8 mouse cellular contexts compared by ENCODE assay signal in genomic region chr12:105010213-105010790, GRCm38 (mm10). TPM values are rescaled to one million over a fixed set of nuclear protein-coding genes. Genes with fewer than 3 reads are reported as not detected.
DNase-seq lines count a peak whose midpoint lies in the region; ATAC-seq and TF ChIP-seq lines count a peak whose summit lies in the region.

No protein-coding gene starts in this region.

- H3K4me2 ChIP-seq in embryonic facial prominence, embryonic 13.5 days = peak overlapping the region; percentile 95
- peak overlapping the region; percentile 100 for H3K4me2 ChIP-seq in limb, embryonic 12.5 days
- peak overlapping the region; percentile 94 for H3K4me2 ChIP-seq in neural tube, embryonic 15.5 days

- peak overlapping the region; percentile 74 for H3K4me3 ChIP-seq in layer of hippocampus, adult 2 months
- peak overlapping the region; percentile 68 for H3K4me3 ChIP-seq in embryonic facial prominence, embryonic 13.5 days
- peak overlapping the region; percentile 68 for H3K4me3 ChIP-seq in limb, embryonic 12.5 days (replicated peaks)
- peak overlapping the region; percentile 51 for H3K4me3 ChIP-seq in neural tube, embryonic 15.5 days (replicated peaks)

- no peak for TF ChIP-seq CTCF in layer of hippocampus, adult 2 months (conservative IDR thresholded peaks at IDR 0.05)

- peak overlapping the region; percentile 74 for H3K9ac ChIP-seq in embryonic facial prominence, embryonic 13.5 days
- H3K9ac ChIP-seq in limb, embryonic 12.5 days (replicated peaks) = peak overlapping the region; percentile 66
- H3K9ac ChIP-seq in neural tube, embryonic 15.5 days (replicated peaks) = peak overlapping the region; percentile 55

- ATAC-seq in embryonic facial prominence, embryonic 13.5 days (ENCODE audit: insufficient number of reproducible peaks, insufficient read depth, low FRiP score, low TSS enrichment, low read depth) = no peak
- ATAC-seq in limb, embryonic 12.5 days (ENCODE audit: insufficient number of reproducible peaks, insufficient read depth, low FRiP score, low TSS enrichment, low read depth) = 0 out of 2 replicates have a peak, but pooled peaks have one; percentile 3
- ATAC-seq in neural tube, embryonic 15.5 days (ENCODE audit: low FRiP score) = peak; percentile 15; the same call in 1 of the 2 replicates

- WGBS in embryonic facial prominence, embryonic 13.5 days = 13% methylated on average over 9 of the region's 9 CpGs
- 23% methylated on average over 9 of the region's 9 CpGs for WGBS in limb, embryonic 12.5 days
- 20% methylated on average over 9 of the region's 9 CpGs for WGBS in neural tube, embryonic 15.5 days

- H3K36me3 ChIP-seq in embryonic facial prominence, embryonic 13.5 days = no peaks in the 10 kb centered on the region
- H3K36me3 ChIP-seq in limb, embryonic 12.5 days = no peaks in the 10 kb centered on the region
- no peaks in the 10 kb centered on the region for H3K36me3 ChIP-seq in neural tube, embryonic 15.5 days

- peak overlapping the region; percentile 82 for H3K27ac ChIP-seq in layer of hippocampus, adult 2 months
- H3K27ac ChIP-seq in embryonic facial prominence, embryonic 13.5 days = no peak overlapping the region
- no peak overlapping the region for H3K27ac ChIP-seq in limb, embryonic 12.5 days
- H3K27ac ChIP-seq in neural tube, embryonic 15.5 days (replicated peaks) = no peak overlapping the region

- peaks cover 40% of the 10 kb centered on the region for H3K27me3 ChIP-seq in embryonic facial prominence, embryonic 13.5 days
- peaks cover 58% of the 10 kb centered on the region for H3K27me3 ChIP-seq in limb, embryonic 12.5 days
- H3K27me3 ChIP-seq in neural tube, embryonic 15.5 days (replicated peaks) = peaks cover 48% of the 10 kb centered on the region

- DNase-seq in layer of hippocampus, adult 2 months (ENCODE audit: low spot score in 2 of 2) = no peak
- DNase-seq in layer of hippocampus, adult 18-20 months (ENCODE audit: low spot score in 2 of 2) = no peak
- no peak for DNase-seq in layer of hippocampus, postnatal 14 days (ENCODE audit: low spot score in 2 of 2)
- DNase-seq in cerebellum, adult 11 months = no peak
- no peak for DNase-seq in embryo, embryonic 10.5 days (ENCODE audit: low spot score)

- H3K9me3 ChIP-seq in embryonic facial prominence, embryonic 13.5 days = no peaks in the 10 kb centered on the region
- H3K9me3 ChIP-seq in limb, embryonic 12.5 days = no peaks in the 10 kb centered on the region
- no peaks in the 10 kb centered on the region for H3K9me3 ChIP-seq in neural tube, embryonic 15.5 days (replicated peaks)

- peaks cover 33% of the 10 kb centered on the region for H3K4me1 ChIP-seq in embryonic facial prominence, embryonic 13.5 days
- H3K4me1 ChIP-seq in limb, embryonic 12.5 days (replicated peaks) = peaks cover 30% of the 10 kb centered on the region
- peaks cover 17% of the 10 kb centered on the region for H3K4me1 ChIP-seq in neural tube, embryonic 15.5 days

RNA-seq across cellular contexts. Expression of gene Syne3, which starts 0.7 kb away (rescaled TPM):
- 1 to 10 TPM; 1.7 to 1.8 TPM for total RNA-seq in layer of hippocampus, adult 2 months (2021)
- 1 to 10 TPM; 2.0 to 2.3 TPM for total RNA-seq in layer of hippocampus, adult 18-20 months (2021)
- polyA plus RNA-seq in embryonic facial prominence, embryonic 13.5 days (2015; fragmentation: Nextera tagmentation; extraction: Ambion mirVana) = 1.3 and 1.6 TPM in 2 replicates
- polyA plus RNA-seq in limb, embryonic 12.5 days (2016; fragmentation: Nextera tagmentation; extraction: Ambion mirVana) = 0.54 and 0.61 TPM in 2 replicates
- polyA plus RNA-seq in neural tube, embryonic 15.5 days (2015; fragmentation: Nextera tagmentation; extraction: Ambion mirVana) = 0.28 and 0.66 TPM in 2 replicates
- 1 to 10 TPM; 1.2 to 2.1 TPM for total RNA-seq in layer of hippocampus, postnatal 14 days (2021)

RNA-seq across cellular contexts. Expression of gene Glrx5, which starts 22.2 kb away (rescaled TPM):
- total RNA-seq in layer of hippocampus, adult 2 months (2021) = 10 to 100 TPM; 43.9 to 47.0 TPM
- 10 to 100 TPM; 45.9 to 46.2 TPM for total RNA-seq in layer of hippocampus, adult 18-20 months (2021)
- polyA plus RNA-seq in embryonic facial prominence, embryonic 13.5 days (2015; fragmentation: Nextera tagmentation; extraction: Ambion mirVana) = 149 and 158 TPM in 2 replicates
- 171 and 180 TPM in 2 replicates for polyA plus RNA-seq in limb, embryonic 12.5 days (2016; fragmentation: Nextera tagmentation; extraction: Ambion mirVana)
- 174 and 186 TPM in 2 replicates for polyA plus RNA-seq in neural tube, embryonic 15.5 days (2015; fragmentation: Nextera tagmentation; extraction: Ambion mirVana)
- total RNA-seq in layer of hippocampus, postnatal 14 days (2021) = 10 to 100 TPM; 57.1 to 65.6 TPM
